In genomic region chr12:28358737-28359333, GRCm38 (mm10) we compare ENCODE assay signal across 13 mouse cellular contexts.
A peak's percentile ranks its signal among the peaks of the same experiment; 100 is the strongest.
DNase-seq lines count a peak whose midpoint lies in the region.
"Had no signal": no experiment of that assay in that cellular context is flagged by ENCODE, and none has a peak within 500 bp of the region (broad histone marks: within the 10 kb centered on the region; RNA-seq: fewer than 3 reads in every experiment).

No protein-coding gene starts in this region.

- DNase-seq in kidney, adult 11 months: peak; percentile 4
- no peak for DNase-seq in kidney, adult 18-20 months
- DNase-seq in embryo, embryonic 10.5 days (ENCODE audit: low spot score): peak; percentile 33
- peak; percentile 4 for DNase-seq in kidney, adult 9 months
- DNase-seq in kidney, postnatal 36 days: peak; percentile 9 to 12
- DNase-seq in gastrocnemius, adult 18-20 months (ENCODE audit: low spot score): no peak
- DNase-seq in liver: no peak
- DNase-seq: adrenal gland, adult 2 months; cerebellum, adult 9-11 months; heart, postnatal 10 days; liver, embryonic 13.5 days; lung, postnatal 4 days; thymus, adult 2 months had no signal

Comparison
In these comparisons a context has a peak if more than half of its experiments do, and no peak if none do; other contexts are left out.
1. DNase-seq: peak in kidney, adult 11 months (single experiment), embryo, embryonic 10.5 days (single experiment), kidney, adult 9 months (single experiment) and kidney, postnatal 36 days (2 of 2); none in kidney, adult 18-20 months (single experiment), gastrocnemius, adult 18-20 months (single experiment) and liver (single experiment).